Mouse (Mus musculus): Measurements from ENCODE around the gene Olfr1239.

Gene Olfr1239

DNA sequence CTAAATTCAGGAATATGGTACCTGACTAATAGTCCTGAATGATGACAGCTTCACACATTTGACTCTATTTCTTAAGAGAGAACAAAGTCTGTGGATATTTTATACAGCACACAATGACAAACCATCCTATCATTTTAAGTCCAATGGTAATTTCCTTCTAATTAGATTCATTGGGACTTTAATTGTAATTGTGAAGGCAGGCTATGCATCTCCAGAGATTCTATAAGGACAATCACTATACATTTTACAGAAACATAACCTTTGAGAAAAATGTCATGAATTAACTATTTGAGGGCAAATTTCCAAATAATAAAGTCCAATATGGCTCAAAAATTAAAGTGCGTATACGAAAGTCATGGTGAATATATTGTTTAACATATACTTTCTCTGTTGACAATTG is at the start of gene Olfr1239:
Olfr1239 (minus strand) TSS at position 101 of the 400 bp plus-strand sequence.
- no peak for DNase-seq (ENCODE audit: low read depth, low spot score)

DNA sequence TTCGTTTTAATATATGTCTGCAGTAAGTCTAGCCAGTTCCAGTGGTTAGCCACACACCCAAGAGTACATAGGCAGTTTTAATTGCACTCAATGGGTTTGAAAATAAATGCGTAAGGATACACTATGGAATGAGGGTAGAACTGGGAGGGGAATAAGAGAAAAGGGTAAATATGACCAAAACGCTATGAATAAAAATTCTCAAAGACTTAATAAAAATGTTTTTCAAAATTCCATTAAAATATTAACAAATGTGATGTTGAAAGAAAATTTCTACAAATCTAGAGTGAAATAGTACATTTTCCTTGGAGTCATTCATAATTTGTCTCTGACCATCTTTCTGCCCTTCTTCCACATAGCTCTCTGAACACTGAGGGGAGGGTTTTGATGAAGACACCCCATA is 22.7 kb upstream of the Olfr1239 start, which contains the start of gene Olfr1240:
Olfr1240 (minus strand) TSS at position 101 of the 400 bp plus-strand sequence.
- DNase-seq (ENCODE audit: low read depth, low spot score), result no peak

DNA sequence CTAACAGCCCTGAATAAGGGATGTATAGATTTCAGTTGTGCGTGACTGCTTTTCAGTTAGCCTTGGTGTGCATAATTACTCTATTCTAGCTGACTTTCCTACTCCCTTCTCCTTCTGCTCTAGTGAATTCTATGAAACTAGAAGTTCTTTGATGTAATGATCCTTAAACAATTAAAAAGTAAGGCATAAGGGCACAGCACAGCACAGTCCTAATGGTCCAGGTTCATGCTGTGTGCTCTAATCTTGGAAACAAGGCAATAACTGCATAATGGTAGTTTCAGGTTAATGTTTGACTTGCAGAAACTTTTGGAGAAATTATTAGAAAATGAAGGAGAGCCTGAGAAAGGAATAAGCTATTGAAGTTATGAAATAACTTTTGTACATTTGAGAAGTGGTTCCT is 5.7 kb downstream of the Olfr1239 start:
- no peak for DNase-seq (ENCODE audit: low read depth, low spot score)

DNA sequence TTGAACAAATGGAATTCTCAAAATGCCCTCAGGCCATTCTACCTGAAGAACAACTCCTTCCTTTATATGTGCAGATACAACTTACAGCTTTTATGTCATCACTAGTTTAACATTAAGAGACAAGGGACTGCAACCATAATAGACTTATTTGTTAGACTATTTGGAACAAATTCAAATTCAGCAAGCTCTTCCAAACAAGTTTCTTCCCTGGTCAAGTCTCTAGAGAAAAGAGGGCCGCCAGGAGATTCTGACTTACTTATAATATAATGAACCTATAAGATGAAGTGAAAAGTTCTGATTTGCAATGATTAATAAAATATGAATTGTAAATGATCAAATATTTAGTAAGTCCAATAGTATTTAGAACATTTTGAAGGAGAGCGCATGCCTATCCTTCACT is 10.6 kb downstream of the Olfr1239 start, which contains the start of gene Olfr1238:
Olfr1238 (minus strand) TSS at position 101 of the 400 bp plus-strand sequence.
- DNase-seq (ENCODE audit: low read depth, low spot score), result no peak

DNA sequence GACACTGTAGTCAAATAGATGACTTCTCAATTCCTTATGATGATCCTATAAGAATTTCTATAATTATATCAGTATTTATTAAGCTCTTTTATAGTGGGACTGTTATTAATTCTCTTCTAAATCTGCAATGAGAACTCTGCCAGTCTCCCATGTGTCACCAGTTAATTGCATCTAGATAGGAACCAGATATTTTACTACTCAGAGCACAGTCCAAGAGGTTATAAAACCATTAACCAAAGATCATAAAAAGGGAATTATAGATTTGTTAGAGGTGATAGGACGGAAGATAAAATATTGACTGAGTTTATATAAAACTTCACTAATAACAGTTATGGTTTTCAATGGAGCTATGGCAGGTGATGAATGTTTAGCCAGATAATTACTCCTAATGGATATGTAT is 19.3 kb downstream of the Olfr1239 start:
- no peak for DNase-seq (ENCODE audit: low read depth, low spot score)

All from brain, adult 2 months (tissue).